Comparison of ENCODE assay signal across 9 mouse cellular contexts in genomic region chr13:24945567-24945966, GRCm38 (mm10). TPM values are rescaled to one million over a fixed set of nuclear protein-coding genes. Genes with fewer than 3 reads are reported as not detected.
DNase-seq lines count a peak whose midpoint lies in the region; ATAC-seq and TF ChIP-seq lines count a peak whose summit lies in the region.
"Had no signal": no experiment of that assay in that cellular context is flagged by ENCODE, and none has a peak within 500 bp of the region (broad histone marks: within the 10 kb centered on the region; RNA-seq: fewer than 3 reads in every experiment).

No protein-coding gene starts in this region.

- no peaks in the 10 kb centered on the region for H3K9me3 ChIP-seq in forebrain, embryonic 14.5 days (replicated peaks; ENCODE audit: control insufficient read depth, low read length)
- no peaks in the 10 kb centered on the region for H3K9me3 ChIP-seq in forebrain, embryonic 15.5 days
- H3K9me3 ChIP-seq in lung, postnatal 0 days (ENCODE audit: low read length), result no peaks in the 10 kb centered on the region
- no peaks in the 10 kb centered on the region for H3K9me3 ChIP-seq in stomach, embryonic 16.5 days (replicated peaks; ENCODE audit: control insufficient read depth, low read length)
- no peaks in the 10 kb centered on the region for H3K9me3 ChIP-seq in heart, embryonic 11.5 days (replicated peaks; ENCODE audit: control insufficient read depth, low read length)

- WGBS in forebrain, embryonic 14.5 days, result 15% methylated on average over 4 of the region's 4 CpGs
- WGBS in forebrain, embryonic 15.5 days, result 16% methylated on average over 4 of the region's 4 CpGs
- 29% methylated on average over 4 of the region's 4 CpGs for WGBS in lung, postnatal 0 days
- 23% methylated on average over 4 of the region's 4 CpGs for WGBS in stomach, embryonic 16.5 days
- WGBS in heart, embryonic 11.5 days (ENCODE audit: insufficient replicate concordance), result 31% methylated on average over 4 of the region's 4 CpGs

- H3K36me3 ChIP-seq in forebrain, embryonic 14.5 days (ENCODE audit: control insufficient read depth, insufficient read depth, low read length), result no peaks in the 10 kb centered on the region
- H3K36me3 ChIP-seq in forebrain, embryonic 15.5 days, result no peaks in the 10 kb centered on the region
- no peaks in the 10 kb centered on the region for H3K36me3 ChIP-seq in lung, postnatal 0 days (ENCODE audit: insufficient read depth, low read length)
- no peaks in the 10 kb centered on the region for H3K36me3 ChIP-seq in stomach, embryonic 16.5 days (ENCODE audit: control insufficient read depth, insufficient read depth, low read length)
- H3K36me3 ChIP-seq in heart, embryonic 11.5 days (ENCODE audit: control insufficient read depth, insufficient read depth, low read length), result no peaks in the 10 kb centered on the region

- H3K4me1 ChIP-seq in forebrain, embryonic 14.5 days (ENCODE audit: control insufficient read depth, insufficient read depth, low read length), result peaks cover 4% of the 10 kb centered on the region; the same call in 1 of the 2 replicates
- no peaks in the 10 kb centered on the region for H3K4me1 ChIP-seq in forebrain, embryonic 15.5 days
- H3K4me1 ChIP-seq in lung, postnatal 0 days (ENCODE audit: insufficient read depth, low read depth, low read length), result no peaks in the 10 kb centered on the region
- H3K4me1 ChIP-seq in stomach, embryonic 16.5 days (ENCODE audit: control insufficient read depth, insufficient read depth, low read length), result 0 out of 2 replicates have a peak, but pooled peaks cover 4% of the 10 kb centered on the region
- no peaks in the 10 kb centered on the region for H3K4me1 ChIP-seq in heart, embryonic 11.5 days (ENCODE audit: control insufficient read depth, insufficient read depth, low read length)

- no peak overlapping the region for H3K9ac ChIP-seq in forebrain, embryonic 14.5 days (ENCODE audit: low read length)
- H3K9ac ChIP-seq in forebrain, embryonic 15.5 days (replicated peaks), result no peak overlapping the region
- no peak overlapping the region for H3K9ac ChIP-seq in lung, postnatal 0 days (replicated peaks; ENCODE audit: low read depth)
- H3K9ac ChIP-seq in stomach, embryonic 16.5 days (ENCODE audit: low read length), result no peak overlapping the region
- H3K9ac ChIP-seq in heart, embryonic 11.5 days (ENCODE audit: low read depth, low read length), result no peak overlapping the region

- no peak overlapping the region for H3K4me2 ChIP-seq in forebrain, embryonic 14.5 days (ENCODE audit: low read length)
- H3K4me2 ChIP-seq in forebrain, embryonic 15.5 days (replicated peaks), result no peak overlapping the region
- H3K4me2 ChIP-seq in lung, postnatal 0 days (replicated peaks; ENCODE audit: low read depth, low read length), result no peak overlapping the region
- no peak overlapping the region for H3K4me2 ChIP-seq in stomach, embryonic 16.5 days (ENCODE audit: low read depth, low read length)
- no peak overlapping the region for H3K4me2 ChIP-seq in heart, embryonic 11.5 days

- TF ChIP-seq EP300 in lung, postnatal 0 days (IDR thresholded peaks at IDR 0.05), result no peak

- no peaks in the 10 kb centered on the region for H3K27me3 ChIP-seq in forebrain, embryonic 14.5 days (replicated peaks; ENCODE audit: control insufficient read depth, insufficient read depth, low read length)
- no peaks in the 10 kb centered on the region for H3K27me3 ChIP-seq in forebrain, embryonic 15.5 days
- no peaks in the 10 kb centered on the region for H3K27me3 ChIP-seq in lung, postnatal 0 days (replicated peaks; ENCODE audit: insufficient read depth, low read length)
- H3K27me3 ChIP-seq in stomach, embryonic 16.5 days (ENCODE audit: control insufficient read depth, insufficient read depth, low read length), result no peaks in the 10 kb centered on the region
- H3K27me3 ChIP-seq in heart, embryonic 11.5 days (ENCODE audit: control insufficient read depth, insufficient read depth, low read length), result no peaks in the 10 kb centered on the region

- no peak overlapping the region for H3K4me3 ChIP-seq in forebrain, embryonic 14.5 days (ENCODE audit: low read depth, low read length)
- H3K4me3 ChIP-seq in forebrain, embryonic 15.5 days, result no peak overlapping the region
- H3K4me3 ChIP-seq in lung, postnatal 0 days (ENCODE audit: low read depth, low read length), result no peak overlapping the region
- H3K4me3 ChIP-seq in stomach, embryonic 16.5 days (replicated peaks; ENCODE audit: low read length), result no peak overlapping the region
- no peak overlapping the region for H3K4me3 ChIP-seq in heart, embryonic 11.5 days (ENCODE audit: low read depth, low read length)

- no peak for TF ChIP-seq CTCF in lung, postnatal 0 days (IDR thresholded peaks at IDR 0.05)

- peak; percentile 47 for DNase-seq in forebrain, embryonic 14.5 days (ENCODE audit: low spot score)
- DNase-seq in lung, postnatal 0 days (ENCODE audit: low spot score), result peak; percentile 59
- DNase-seq in lung, postnatal 36 days, result no peak
- peak; percentile 20 for DNase-seq in forelimb bud, embryonic 11.5 days (ENCODE audit: low read depth, low spot score)
- no peak for DNase-seq in spleen, postnatal 4 days (ENCODE audit: low spot score in 2 of 2)
- DNase-seq: adrenal gland, postnatal 36 days had no signal

- no peak overlapping the region for H3K27ac ChIP-seq in forebrain, embryonic 14.5 days (ENCODE audit: low read depth, low read length)
- no peak overlapping the region for H3K27ac ChIP-seq in forebrain, embryonic 15.5 days (replicated peaks)
- H3K27ac ChIP-seq in lung, postnatal 0 days (ENCODE audit: low read length), result no peak overlapping the region
- H3K27ac ChIP-seq in stomach, embryonic 16.5 days (ENCODE audit: low read length), result no peak overlapping the region
- no peak overlapping the region for H3K27ac ChIP-seq in heart, embryonic 11.5 days (ENCODE audit: low read depth, low read length)

- ATAC-seq in forebrain, embryonic 14.5 days, result peak; percentile 44; the same call in 1 of the 2 replicates
- ATAC-seq in forebrain, embryonic 15.5 days (replicated peaks), result no peak
- peak; percentile 50; the same call in 1 of the 2 replicates for ATAC-seq in lung, postnatal 0 days
- 0 out of 2 replicates have a peak, but pooled peaks have one; percentile 73 for ATAC-seq in stomach, embryonic 16.5 days (ENCODE audit: insufficient read depth, low FRiP score)
- no peak for ATAC-seq in heart, embryonic 11.5 days (replicated peaks; ENCODE audit: insufficient number of reproducible peaks, low FRiP score, low TSS enrichment)

RNA-seq across cellular contexts. Expression of gene Gpld1, which starts 2.6 kb away (rescaled TPM):
- polyA plus RNA-seq in forebrain, embryonic 14.5 days (2014; fragmentation: Nextera tagmentation; extraction: Ambion mirVana), result 0.67 and 0.99 TPM in 2 replicates
- polyA plus RNA-seq in forebrain, embryonic 15.5 days (2015; fragmentation: Nextera tagmentation; extraction: Ambion mirVana), result 0.63 and 1.5 TPM in 2 replicates
- 0.56 and 0.99 TPM in 2 replicates for polyA plus RNA-seq in lung, postnatal 0 days (2015; fragmentation: Nextera tagmentation; extraction: Ambion mirVana)
- polyA plus RNA-seq in stomach, embryonic 16.5 days (2015; fragmentation: Nextera tagmentation; extraction: Ambion mirVana), result 4.0 and 5.0 TPM in 2 replicates
- polyA plus RNA-seq in heart, embryonic 11.5 days (2014; fragmentation: Nextera tagmentation; extraction: Ambion mirVana), result 0.11 and 0.42 TPM in 2 replicates

RNA-seq across cellular contexts. Expression of gene Aldh5a1, which starts 8.1 kb away (rescaled TPM):
- 7.5 and 8.0 TPM in 2 replicates for polyA plus RNA-seq in forebrain, embryonic 14.5 days (2014; fragmentation: Nextera tagmentation; extraction: Ambion mirVana)
- polyA plus RNA-seq in forebrain, embryonic 15.5 days (2015; fragmentation: Nextera tagmentation; extraction: Ambion mirVana), result 7.2 and 8.1 TPM in 2 replicates
- polyA plus RNA-seq in lung, postnatal 0 days (2015; fragmentation: Nextera tagmentation; extraction: Ambion mirVana), result 2.0 and 2.3 TPM in 2 replicates
- polyA plus RNA-seq in stomach, embryonic 16.5 days (2015; fragmentation: Nextera tagmentation; extraction: Ambion mirVana), result 7.6 and 7.8 TPM in 2 replicates
- 7.9 and 8.1 TPM in 2 replicates for polyA plus RNA-seq in heart, embryonic 11.5 days (2014; fragmentation: Nextera tagmentation; extraction: Ambion mirVana)

Comparison
In these comparisons a context has a peak if more than half of its experiments do, and no peak if none do; other contexts are left out.
1. ATAC-seq: peak in forebrain, embryonic 14.5 days (single experiment), lung, postnatal 0 days (single experiment) and stomach, embryonic 16.5 days (single experiment); none in forebrain, embryonic 15.5 days (single experiment) and heart, embryonic 11.5 days (single experiment).
2. DNase-seq: peak in forebrain, embryonic 14.5 days (single experiment), lung, postnatal 0 days (single experiment) and forelimb bud, embryonic 11.5 days (single experiment); none in lung, postnatal 36 days (single experiment) and spleen, postnatal 4 days (0 of 2).